In genomic region chr2:70444141-70444540, GRCm38 (mm10) we compare ENCODE assay signal across 11 mouse cellular contexts. TPM values are rescaled to one million over a fixed set of nuclear protein-coding genes. Genes with fewer than 3 reads are reported as not detected.
DNase-seq lines count a peak whose midpoint lies in the region; ATAC-seq and TF ChIP-seq lines count a peak whose summit lies in the region.
"Had no signal": no experiment of that assay in that cellular context is flagged by ENCODE, and none has a peak within 500 bp of the region (broad histone marks: within the 10 kb centered on the region; RNA-seq: fewer than 3 reads in every experiment).

No protein-coding gene starts in this region.

- H3K4me3 ChIP-seq in lung, embryonic 14.5 days (ENCODE audit: low read depth, low read length): no peak overlapping the region
- no peak overlapping the region for H3K4me3 ChIP-seq in lung, postnatal 0 days (ENCODE audit: low read depth, low read length)
- no peak overlapping the region for H3K4me3 ChIP-seq in hindbrain, embryonic 13.5 days
- no peak overlapping the region for H3K4me3 ChIP-seq in neural tube, embryonic 13.5 days
- no peak overlapping the region for H3K4me3 ChIP-seq in intestine, embryonic 15.5 days (replicated peaks)
- no peak overlapping the region for H3K4me3 ChIP-seq in liver, postnatal 0 days (ENCODE audit: low read depth, low read length)

- H3K27ac ChIP-seq in lung, embryonic 14.5 days (ENCODE audit: low read depth): no peak overlapping the region
- H3K27ac ChIP-seq in lung, postnatal 0 days (ENCODE audit: low read length): no peak overlapping the region
- 0 out of 2 replicates have a peak overlapping the region, but pooled peaks have one; percentile 4 for H3K27ac ChIP-seq in hindbrain, embryonic 13.5 days
- H3K27ac ChIP-seq in neural tube, embryonic 13.5 days (replicated peaks): no peak overlapping the region
- H3K27ac ChIP-seq in intestine, embryonic 15.5 days: no peak overlapping the region
- H3K27ac ChIP-seq in liver, postnatal 0 days (ENCODE audit: low read depth): no peak overlapping the region

- TF ChIP-seq EP300 in lung, postnatal 0 days (IDR thresholded peaks at IDR 0.05): no peak
- TF ChIP-seq EP300 in liver, postnatal 0 days (IDR thresholded peaks at IDR 0.05; ENCODE audit: low read depth): no peak

- peak overlapping the region; percentile 32 for H3K4me2 ChIP-seq in lung, embryonic 14.5 days
- H3K4me2 ChIP-seq in lung, postnatal 0 days (replicated peaks; ENCODE audit: low read depth, low read length): no peak overlapping the region
- peak overlapping the region; percentile 37 for H3K4me2 ChIP-seq in hindbrain, embryonic 13.5 days
- peak overlapping the region; percentile 36 for H3K4me2 ChIP-seq in neural tube, embryonic 13.5 days
- H3K4me2 ChIP-seq in intestine, embryonic 15.5 days (replicated peaks): no peak overlapping the region
- no peak overlapping the region for H3K4me2 ChIP-seq in liver, postnatal 0 days (ENCODE audit: low read depth, low read length)

- 0 out of 2 replicates have a peak, but pooled peaks cover 3% of the 10 kb centered on the region for H3K4me1 ChIP-seq in lung, embryonic 14.5 days (ENCODE audit: insufficient read depth)
- H3K4me1 ChIP-seq in lung, postnatal 0 days (ENCODE audit: insufficient read depth, low read depth, low read length): no peaks in the 10 kb centered on the region
- peaks cover 20% of the 10 kb centered on the region for H3K4me1 ChIP-seq in hindbrain, embryonic 13.5 days (replicated peaks)
- H3K4me1 ChIP-seq in neural tube, embryonic 13.5 days (replicated peaks): peaks cover 21% of the 10 kb centered on the region
- H3K4me1 ChIP-seq in intestine, embryonic 15.5 days (replicated peaks): no peaks in the 10 kb centered on the region
- no peaks in the 10 kb centered on the region for H3K4me1 ChIP-seq in liver, postnatal 0 days (ENCODE audit: insufficient read depth)

- TF ChIP-seq CTCF in lung, embryonic 14.5 days (IDR thresholded peaks at IDR 0.05; ENCODE audit: low read depth): no peak
- no peak for TF ChIP-seq CTCF in lung, postnatal 0 days (IDR thresholded peaks at IDR 0.05)
- TF ChIP-seq CTCF in liver, postnatal 0 days (IDR thresholded peaks at IDR 0.05; ENCODE audit: low read depth): no peak

- H3K36me3 ChIP-seq in lung, embryonic 14.5 days (ENCODE audit: insufficient read depth): no peaks in the 10 kb centered on the region
- no peaks in the 10 kb centered on the region for H3K36me3 ChIP-seq in lung, postnatal 0 days (ENCODE audit: insufficient read depth, low read length)
- no peaks in the 10 kb centered on the region for H3K36me3 ChIP-seq in hindbrain, embryonic 13.5 days
- H3K36me3 ChIP-seq in neural tube, embryonic 13.5 days: no peaks in the 10 kb centered on the region
- no peaks in the 10 kb centered on the region for H3K36me3 ChIP-seq in intestine, embryonic 15.5 days
- no peaks in the 10 kb centered on the region for H3K36me3 ChIP-seq in liver, postnatal 0 days (replicated peaks; ENCODE audit: insufficient read depth, low read length)

- H3K27me3 ChIP-seq in lung, embryonic 14.5 days (ENCODE audit: insufficient read depth, low read length): no peaks in the 10 kb centered on the region
- H3K27me3 ChIP-seq in lung, postnatal 0 days (replicated peaks; ENCODE audit: insufficient read depth, low read length): no peaks in the 10 kb centered on the region
- no peaks in the 10 kb centered on the region for H3K27me3 ChIP-seq in hindbrain, embryonic 13.5 days
- peaks cover 8% of the 10 kb centered on the region for H3K27me3 ChIP-seq in neural tube, embryonic 13.5 days
- H3K27me3 ChIP-seq in intestine, embryonic 15.5 days (replicated peaks): no peaks in the 10 kb centered on the region
- 0 out of 2 replicates have a peak, but pooled peaks cover 4% of the 10 kb centered on the region for H3K27me3 ChIP-seq in liver, postnatal 0 days (ENCODE audit: insufficient read depth, low read length)

- DNase-seq in lung, embryonic 14.5 days: no peak
- DNase-seq in lung, postnatal 0 days (ENCODE audit: low spot score): no peak
- DNase-seq in cerebellum, postnatal 36 days: peak; percentile 43 to 64
- no peak for DNase-seq in heart, adult 8-10 months (ENCODE audit: low spot score)
- no peak for DNase-seq in liver, postnatal 0 days
- DNase-seq: adrenal gland, postnatal 25 days; kidney, postnatal 10 days; lung, adult 2 months had no signal

- H3K9me3 ChIP-seq in lung, embryonic 14.5 days (ENCODE audit: low read depth, low read length): no peaks in the 10 kb centered on the region
- no peaks in the 10 kb centered on the region for H3K9me3 ChIP-seq in lung, postnatal 0 days (ENCODE audit: low read length)
- H3K9me3 ChIP-seq in hindbrain, embryonic 13.5 days: no peaks in the 10 kb centered on the region
- no peaks in the 10 kb centered on the region for H3K9me3 ChIP-seq in neural tube, embryonic 13.5 days
- no peaks in the 10 kb centered on the region for H3K9me3 ChIP-seq in intestine, embryonic 15.5 days
- no peaks in the 10 kb centered on the region for H3K9me3 ChIP-seq in liver, postnatal 0 days (ENCODE audit: low read length)

- WGBS in lung, embryonic 14.5 days: 6% methylated on average over 7 of the region's 7 CpGs
- 12% methylated on average over 7 of the region's 7 CpGs for WGBS in lung, postnatal 0 days
- 8% methylated on average over 7 of the region's 7 CpGs for WGBS in hindbrain, embryonic 13.5 days
- 1% methylated on average over 7 of the region's 7 CpGs for WGBS in neural tube, embryonic 13.5 days
- WGBS in intestine, embryonic 15.5 days: 17% methylated on average over 7 of the region's 7 CpGs
- WGBS in liver, postnatal 0 days (ENCODE audit: insufficient replicate concordance): 12% methylated on average over 7 of the region's 7 CpGs

- H3K9ac ChIP-seq in lung, embryonic 14.5 days: no peak overlapping the region
- H3K9ac ChIP-seq in lung, postnatal 0 days (replicated peaks; ENCODE audit: low read depth): no peak overlapping the region
- H3K9ac ChIP-seq in hindbrain, embryonic 13.5 days: no peak overlapping the region
- H3K9ac ChIP-seq in neural tube, embryonic 13.5 days: no peak overlapping the region
- H3K9ac ChIP-seq in intestine, embryonic 15.5 days: no peak overlapping the region
- no peak overlapping the region for H3K9ac ChIP-seq in liver, postnatal 0 days (replicated peaks)

- no peak for ATAC-seq in lung, embryonic 14.5 days (ENCODE audit: insufficient read depth)
- ATAC-seq in lung, postnatal 0 days: no peak
- no peak for ATAC-seq in hindbrain, embryonic 13.5 days (ENCODE audit: low FRiP score)
- no peak for ATAC-seq in neural tube, embryonic 13.5 days (ENCODE audit: low read depth)
- ATAC-seq in intestine, embryonic 15.5 days: no peak
- ATAC-seq in liver, postnatal 0 days: no peak

RNA-seq across cellular contexts. Expression of gene Sp5, which starts 30.6 kb away (rescaled TPM):
- polyA plus RNA-seq in lung, embryonic 14.5 days (2014; fragmentation: Nextera tagmentation; extraction: Ambion mirVana): 9.6 and 12.3 TPM in 2 replicates
- 4.2 and 6.3 TPM in 2 replicates for polyA plus RNA-seq in lung, postnatal 0 days (2015; fragmentation: Nextera tagmentation; extraction: Ambion mirVana)
- 3.4 and 4.1 TPM in 2 replicates for polyA plus RNA-seq in hindbrain, embryonic 13.5 days (2015; fragmentation: Nextera tagmentation; extraction: Ambion mirVana)
- 3.5 TPM in 2 replicates for polyA plus RNA-seq in neural tube, embryonic 13.5 days (2015; fragmentation: Nextera tagmentation; extraction: Ambion mirVana)
- polyA plus RNA-seq in intestine, embryonic 15.5 days (2015; fragmentation: Nextera tagmentation; extraction: Ambion mirVana): 0.58 TPM in 2 replicates
- total RNA-seq in heart, adult 8-10 months (2022): not detected
- polyA plus RNA-seq in liver, postnatal 0 days (2015; fragmentation: Nextera tagmentation; extraction: Ambion mirVana): 0.06 TPM in 1 of 2 replicates, not detected in the other

Comparison
In these comparisons a context has a peak if more than half of its experiments do, and no peak if none do; other contexts are left out.
1. H3K4me2 ChIP-seq: peak in lung, embryonic 14.5 days (single experiment), hindbrain, embryonic 13.5 days (single experiment) and neural tube, embryonic 13.5 days (single experiment); none in lung, postnatal 0 days (single experiment), intestine, embryonic 15.5 days (single experiment) and liver, postnatal 0 days (single experiment).
2. DNase-seq: peak in cerebellum, postnatal 36 days (2 of 2); none in lung, embryonic 14.5 days (single experiment), lung, postnatal 0 days (single experiment), heart, adult 8-10 months (single experiment) and liver, postnatal 0 days (single experiment).